Mouse (Mus musculus) heart, adult 9 months (tissue): ENCODE measurements around the gene Golga4.

Source experiments
- DNase-seq, 2 experiments: peaks; one replicate each; pipeline ENCODE4 v3.0.0; 2022; ENCODE audit warnings: low spot score in 2 of 2

The Golga4 gene

GRCm38 (mm10) chr9:118623483-118623882 is 117.4 kb downstream of the Golga4 start:
- no peak for DNase-seq

DNA sequence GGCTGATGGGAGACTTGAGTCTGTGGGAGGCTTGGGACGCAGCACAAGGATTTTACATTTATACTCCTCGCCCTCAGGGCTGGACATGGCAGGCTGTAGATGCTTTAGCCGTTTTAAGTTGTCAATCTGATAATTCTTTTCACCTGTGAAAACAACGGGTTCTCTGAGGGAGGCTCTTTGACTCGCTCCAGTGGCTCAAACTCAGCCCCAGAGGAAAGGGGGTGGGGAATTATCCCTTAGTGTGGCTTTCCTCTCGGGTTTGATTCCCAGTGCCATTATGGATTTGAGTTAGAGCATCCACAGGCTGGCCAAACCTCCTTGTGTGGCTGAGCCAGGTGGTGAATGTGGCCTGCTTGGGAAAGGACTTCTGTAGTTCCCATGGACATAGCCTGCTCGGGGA is 118.1 kb downstream of the Golga4 start:
- DNase-seq = no peak

GRCm38 (mm10) chr9:118629763-118630379 is 123.8 kb downstream of the Golga4 start:
- no peak for DNase-seq
